Mouse (Mus musculus) lung, embryonic 15.5 days (tissue): ENCODE data around the gene Rpl36. TPM values are rescaled to one million over a fixed set of nuclear protein-coding genes. Genes with fewer than 3 reads are reported as not detected.

Experiments used
- ATAC-seq: fragments of 200-750 bp; cut with Nextera tagmentation; 2 replicates; pipeline ENCODE4 v1.8.0; 2017; ENCODE audit warnings: moderate number of reproducible peaks, borderline replicate concordance; ENCODE audit not compliant: low FRiP score, low TSS enrichment; ENCODE audit errors: extremely low read depth
- H3K27ac ChIP-seq: fragments of 300-500 bp; sonication (generic); 2 replicates; pipeline ENCODE4 v1.5.1; 2015; ENCODE audit warnings: moderate library complexity, mild to moderate bottlenecking, inconsistent platforms
- H3K27me3 ChIP-seq: fragments of 300-500 bp; sonication (generic); 2 replicates; pipeline ENCODE4 v1.6.1; 2015; ENCODE audit warnings: inconsistent platforms
- H3K36me3 ChIP-seq: fragments of 300-500 bp; sonication (generic); 2 replicates; pipeline ENCODE4 v1.6.1; 2015; ENCODE audit warnings: inconsistent platforms
- H3K4me1 ChIP-seq: fragments of 300-500 bp; sonication (generic); 2 replicates; pipeline ENCODE4 v1.6.1; 2015; ENCODE audit warnings: inconsistent platforms
- H3K4me2 ChIP-seq: fragments of 300-500 bp; sonication (generic); 2 replicates; pipeline ENCODE4 v1.6.1; 2015; ENCODE audit warnings: inconsistent platforms, mild to moderate bottlenecking, moderate library complexity
- H3K4me3 ChIP-seq: fragments of 300-500 bp; sonication (generic); 2 replicates; pipeline ENCODE4 v1.5.1; 2015; ENCODE audit warnings: mild to moderate bottlenecking, inconsistent platforms
- H3K9ac ChIP-seq: fragments of 300-500 bp; sonication (generic); 2 replicates; pipeline ENCODE4 v1.6.1; 2015; ENCODE audit warnings: inconsistent platforms
- H3K9me3 ChIP-seq: fragments of 300-500 bp; sonication (generic); 2 replicates; pipeline ENCODE4 v1.6.1; 2016; ENCODE audit warnings: inconsistent platforms
- WGBS: fragments of 180-500 bp; shearing (Covaris S2); methylation state at CpG from one replicate; pipeline ENCODE4 v1.1.7; 2015; 5-methylcytosine and 5-hydroxymethylcytosine counted together
- polyA plus RNA-seq: library from polyadenylated mRNA; unstranded; fragments of >200 nt; fragmentation: Nextera tagmentation; extraction: Ambion mirVana; gene quantifications from 2 replicates; pipeline ENCODE4 v1.2.1, GENCODE M21; 2015

Gene Rpl36
- polyA plus RNA-seq, 1 experiment from 2014 or later: 1,553 TPM

DNA sequence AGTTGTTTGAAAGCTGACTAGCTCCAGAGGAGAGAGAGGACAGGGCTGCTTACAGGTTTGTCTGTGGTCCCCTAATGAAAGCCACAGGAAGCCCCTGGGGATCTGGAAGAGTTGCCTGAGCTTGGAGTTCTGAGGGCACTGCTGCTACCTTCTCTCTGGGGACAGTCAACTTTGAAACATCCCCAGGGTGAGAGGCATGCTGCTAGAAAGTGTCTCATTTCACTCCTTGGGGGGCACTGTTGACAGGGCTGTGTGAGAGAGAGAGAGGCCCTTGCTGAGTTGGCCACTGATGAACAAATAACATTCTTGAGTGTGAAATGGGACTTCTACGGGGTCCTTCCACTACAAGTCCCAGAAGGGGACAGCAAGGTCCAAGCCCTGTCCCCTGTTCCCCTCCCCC lies 25.4 kb upstream of the Rpl36 start:
- WGBS: 58% methylated on average over 1 of the region's 1 CpGs
- H3K4me2 ChIP-seq: no peak overlapping the region
- H3K27ac ChIP-seq: no peak overlapping the region
- H3K36me3 ChIP-seq: peaks cover 62% of the 10 kb centered on the region
- H3K4me3 ChIP-seq: no peak overlapping the region
- no peaks in the 10 kb centered on the region for H3K9me3 ChIP-seq
- no peak overlapping the region for H3K9ac ChIP-seq
- H3K4me1 ChIP-seq: peaks cover 26% of the 10 kb centered on the region
- H3K27me3 ChIP-seq: no peaks in the 10 kb centered on the region
- ATAC-seq: no peak

DNA sequence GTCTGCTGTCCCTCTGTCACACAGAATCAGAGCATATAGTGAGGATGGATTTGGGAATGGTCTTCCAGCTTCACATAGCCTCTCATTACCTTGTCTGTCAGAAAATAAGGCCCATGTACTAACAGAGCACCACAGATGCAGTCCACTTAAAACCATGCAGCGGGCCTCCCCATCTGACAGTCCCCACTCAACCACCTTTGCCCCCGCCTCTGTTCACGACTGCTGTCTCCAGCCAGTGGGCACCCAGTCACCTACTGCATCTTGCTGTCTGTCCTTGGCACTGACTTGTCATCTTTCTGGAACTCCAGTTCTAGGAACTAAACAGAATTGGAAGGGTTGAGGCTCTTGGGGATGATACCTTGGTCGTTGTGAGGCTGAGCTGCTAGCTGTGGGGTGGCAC lies 24.3 kb upstream of the Rpl36 start:
- H3K4me2 ChIP-seq: no peak overlapping the region
- no peak overlapping the region for H3K27ac ChIP-seq
- no peak for ATAC-seq
- H3K4me1 ChIP-seq: peaks cover 18% of the 10 kb centered on the region
- H3K9ac ChIP-seq: no peak overlapping the region
- no peaks in the 10 kb centered on the region for H3K27me3 ChIP-seq
- WGBS: 90% methylated on average over 4 of the region's 4 CpGs
- peaks cover 71% of the 10 kb centered on the region for H3K36me3 ChIP-seq
- no peak overlapping the region for H3K4me3 ChIP-seq
- H3K9me3 ChIP-seq: no peaks in the 10 kb centered on the region

DNA sequence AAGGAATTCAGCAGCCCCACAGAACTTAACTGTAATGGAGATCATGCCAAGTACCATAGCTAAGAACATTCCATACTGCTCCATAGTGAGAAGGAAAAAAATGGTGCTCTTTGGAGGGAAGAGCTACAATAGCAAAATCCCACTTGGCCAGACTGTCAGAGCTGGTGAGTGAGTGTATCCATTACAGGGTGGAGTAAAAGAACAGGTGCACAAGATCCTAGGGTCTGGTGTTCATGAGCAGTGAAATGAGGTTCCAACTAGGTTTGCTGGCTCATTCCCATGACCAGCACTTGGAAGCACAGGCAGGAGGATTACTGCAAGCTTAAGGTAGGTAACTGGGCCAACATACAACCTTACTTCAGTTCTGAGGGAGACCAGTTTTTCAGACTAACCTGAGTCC lies 20.7 kb upstream of the Rpl36 start:
- H3K4me1 ChIP-seq: peaks cover under 1% of the 10 kb centered on the region
- H3K4me2 ChIP-seq: no peak overlapping the region
- no peak overlapping the region for H3K9ac ChIP-seq
- no peak overlapping the region for H3K4me3 ChIP-seq
- H3K27me3 ChIP-seq: no peaks in the 10 kb centered on the region
- H3K27ac ChIP-seq: no peak overlapping the region
- H3K36me3 ChIP-seq: peaks cover 98% of the 10 kb centered on the region
- no peak for ATAC-seq
- H3K9me3 ChIP-seq: no peaks in the 10 kb centered on the region

DNA sequence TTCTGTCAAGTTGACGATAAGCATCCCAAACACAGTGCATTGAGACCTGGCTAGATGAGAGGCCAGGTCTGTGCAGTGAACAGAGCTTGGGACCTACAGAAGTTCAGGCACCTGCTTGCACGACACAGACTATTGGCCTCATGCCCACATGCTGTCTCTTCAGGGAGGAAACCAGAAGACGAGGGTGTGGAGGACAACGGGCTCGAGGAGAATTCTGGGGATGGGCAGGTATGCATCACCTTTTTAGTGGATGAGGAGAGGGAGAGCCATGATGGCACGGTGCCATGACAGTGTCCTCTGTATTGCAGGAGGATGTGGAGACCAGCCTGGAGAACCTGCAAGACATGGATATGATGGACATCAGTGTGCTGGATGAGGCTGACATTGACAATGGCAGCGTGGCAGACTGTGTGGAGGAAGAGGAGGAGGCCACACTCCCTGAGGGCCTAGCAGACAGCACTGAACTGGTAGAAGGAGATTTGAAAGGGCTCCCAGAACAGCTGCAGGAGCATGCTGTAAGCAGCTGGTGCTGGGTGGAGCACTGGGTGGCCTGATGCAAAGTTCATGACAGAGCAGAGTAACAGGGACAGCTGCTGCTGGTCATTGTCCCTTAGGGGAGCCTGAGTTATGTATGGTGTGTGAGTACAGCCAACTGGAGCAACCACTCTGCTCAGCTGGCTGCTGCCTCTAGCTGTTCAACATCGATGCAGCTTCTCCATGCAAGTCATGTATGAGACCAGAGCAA lies 19.5 kb upstream of the Rpl36 start:
- Histone ChIP-seq H3K27ac (no peak overlapping the region), H3K9ac (no peak overlapping the region), H3K27me3 (no peaks in the 10 kb centered on the region), H3K4me1 (no peaks in the 10 kb centered on the region), H3K4me3 (no peak overlapping the region), H3K36me3 (peaks cover 94% of the 10 kb centered on the region), H3K4me2 (no peak overlapping the region), H3K9me3 (no peaks in the 10 kb centered on the region)
- no peak for ATAC-seq
- 82% methylated on average over 8 of the region's 8 CpGs for WGBS

DNA sequence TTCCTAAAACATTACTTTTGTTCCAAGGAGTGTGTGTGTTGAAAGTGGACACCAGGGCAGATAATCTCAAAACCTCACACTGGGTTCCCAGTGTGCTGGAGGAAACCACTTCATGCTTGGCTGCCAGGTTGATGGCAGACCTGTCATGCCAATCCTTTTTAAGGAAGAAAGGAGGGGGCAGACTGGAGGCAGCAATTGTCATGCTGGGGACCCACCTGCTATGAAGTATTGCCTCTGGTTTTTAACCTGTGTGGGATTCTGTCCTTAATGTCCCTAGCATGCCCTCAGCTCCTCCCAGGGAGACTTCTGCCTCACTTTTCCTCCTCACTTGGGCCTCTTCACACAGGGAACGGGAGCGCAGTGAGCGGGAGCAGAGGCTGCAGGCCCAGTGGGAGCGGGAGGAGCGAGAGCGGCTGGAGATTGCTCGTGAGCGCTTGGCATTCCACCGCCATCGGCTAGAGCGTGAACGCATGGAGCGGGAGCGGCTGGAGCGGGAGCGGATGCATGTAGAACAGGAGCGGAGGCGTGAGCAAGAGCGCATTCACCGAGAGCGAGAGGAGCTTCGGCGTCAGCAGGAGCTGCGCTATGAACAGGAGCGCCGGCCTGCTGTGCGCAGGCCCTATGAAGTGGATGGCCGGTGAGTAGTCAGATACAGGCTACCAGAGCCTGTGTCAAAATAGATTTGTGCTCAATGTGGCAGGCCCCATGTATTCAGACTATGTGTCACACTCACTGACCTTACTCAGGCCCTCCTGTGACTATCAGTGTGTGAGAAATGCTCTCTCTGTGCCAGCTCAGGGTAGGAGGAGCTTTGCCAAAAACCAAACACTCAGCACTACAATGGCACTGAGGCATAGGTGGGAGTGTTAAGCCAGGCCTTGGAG lies 9.8 kb upstream of the Rpl36 start:
- Histone ChIP-seq H3K27ac (no peak overlapping the region), H3K4me1 (peaks cover 5% of the 10 kb centered on the region), H3K9ac (no peak overlapping the region), H3K4me2 (no peak overlapping the region), H3K36me3 (peaks cover 87% of the 10 kb centered on the region), H3K27me3 (no peaks in the 10 kb centered on the region), H3K4me3 (no peak overlapping the region), H3K9me3 (no peaks in the 10 kb centered on the region)
- WGBS: 93% methylated on average over 28 of the region's 28 CpGs
- no peak for ATAC-seq

DNA sequence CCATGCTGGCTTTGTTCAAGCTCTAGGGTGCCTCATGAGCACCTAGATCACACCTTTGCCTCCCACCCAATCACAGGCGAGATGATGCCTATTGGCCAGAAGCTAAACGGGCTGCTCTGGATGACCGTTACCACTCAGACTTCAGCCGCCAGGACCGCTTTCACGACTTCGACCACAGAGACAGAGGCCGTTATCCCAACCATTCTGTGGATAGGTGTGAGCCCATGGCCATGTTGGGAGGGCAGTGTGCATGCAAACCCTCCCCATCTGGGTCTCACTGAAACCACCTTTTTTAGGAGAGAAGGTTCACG lies 9.2 kb upstream of the Rpl36 start:
- peaks cover 87% of the 10 kb centered on the region for H3K36me3 ChIP-seq
- no peak overlapping the region for H3K27ac ChIP-seq
- H3K9me3 ChIP-seq: no peaks in the 10 kb centered on the region
- no peak overlapping the region for H3K4me2 ChIP-seq
- ATAC-seq: no peak
- H3K4me3 ChIP-seq: no peak overlapping the region
- H3K27me3 ChIP-seq: no peaks in the 10 kb centered on the region
- WGBS: 87% methylated on average over 9 of the region's 9 CpGs
- H3K9ac ChIP-seq: no peak overlapping the region
- peaks cover 11% of the 10 kb centered on the region for H3K4me1 ChIP-seq

DNA sequence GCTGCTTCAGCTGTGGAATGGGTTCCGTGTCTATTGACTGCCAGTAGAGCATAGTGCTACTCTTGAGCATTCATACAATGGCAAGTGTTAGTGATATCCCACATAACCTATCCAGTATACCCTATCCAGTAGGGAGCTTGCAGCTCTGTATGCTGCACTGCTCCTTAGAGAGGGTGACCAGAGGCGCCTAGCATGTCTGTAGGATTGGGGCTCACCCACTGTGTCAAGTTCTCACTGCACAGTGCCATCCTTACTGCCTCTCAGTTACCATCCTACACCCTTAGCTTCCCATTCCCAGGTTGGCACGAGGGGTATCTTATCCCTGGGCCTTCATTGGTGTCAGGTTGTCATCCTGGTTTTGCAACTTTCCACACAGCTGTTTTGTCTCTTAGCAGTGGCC lies 8.8 kb upstream of the Rpl36 start:
- ATAC-seq: no peak
- 91% methylated on average over 3 of the region's 3 CpGs for WGBS
- Histone ChIP-seq H3K9me3 (no peaks in the 10 kb centered on the region), H3K9ac (no peak overlapping the region), H3K36me3 (peaks cover 84% of the 10 kb centered on the region), H3K27ac (no peak overlapping the region), H3K4me2 (no peak overlapping the region), H3K27me3 (no peaks in the 10 kb centered on the region), H3K4me3 (no peak overlapping the region), H3K4me1 (peaks cover 11% of the 10 kb centered on the region)

DNA sequence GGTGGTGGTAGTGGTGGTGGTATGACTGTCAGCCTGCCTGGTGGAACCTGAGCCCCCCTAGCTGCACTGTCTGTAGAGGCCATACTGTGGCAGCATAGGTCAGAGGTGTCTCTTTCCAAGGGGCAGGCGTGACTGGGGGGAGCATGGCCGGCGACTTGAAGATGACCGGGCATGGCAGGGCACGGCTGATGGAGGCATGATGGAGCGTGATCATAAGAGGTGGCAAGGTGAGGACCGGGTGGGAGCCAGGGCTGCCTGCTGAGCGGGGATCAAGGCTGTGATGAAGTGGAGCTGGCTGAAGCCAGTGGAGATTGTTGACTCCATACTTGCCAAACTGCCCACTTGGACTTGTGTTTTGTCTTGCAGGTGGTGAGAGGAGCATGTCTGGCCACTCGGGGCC lies 7.8 kb upstream of the Rpl36 start:
- H3K4me3 ChIP-seq: no peak overlapping the region
- H3K27ac ChIP-seq: no peak overlapping the region
- H3K9ac ChIP-seq: no peak overlapping the region
- peaks cover 74% of the 10 kb centered on the region for H3K36me3 ChIP-seq
- H3K4me1 ChIP-seq: peaks cover 16% of the 10 kb centered on the region
- H3K27me3 ChIP-seq: no peaks in the 10 kb centered on the region
- no peak overlapping the region for H3K4me2 ChIP-seq
- ATAC-seq: no peak
- 85% methylated on average over 9 of the region's 9 CpGs for WGBS
- no peaks in the 10 kb centered on the region for H3K9me3 ChIP-seq

DNA sequence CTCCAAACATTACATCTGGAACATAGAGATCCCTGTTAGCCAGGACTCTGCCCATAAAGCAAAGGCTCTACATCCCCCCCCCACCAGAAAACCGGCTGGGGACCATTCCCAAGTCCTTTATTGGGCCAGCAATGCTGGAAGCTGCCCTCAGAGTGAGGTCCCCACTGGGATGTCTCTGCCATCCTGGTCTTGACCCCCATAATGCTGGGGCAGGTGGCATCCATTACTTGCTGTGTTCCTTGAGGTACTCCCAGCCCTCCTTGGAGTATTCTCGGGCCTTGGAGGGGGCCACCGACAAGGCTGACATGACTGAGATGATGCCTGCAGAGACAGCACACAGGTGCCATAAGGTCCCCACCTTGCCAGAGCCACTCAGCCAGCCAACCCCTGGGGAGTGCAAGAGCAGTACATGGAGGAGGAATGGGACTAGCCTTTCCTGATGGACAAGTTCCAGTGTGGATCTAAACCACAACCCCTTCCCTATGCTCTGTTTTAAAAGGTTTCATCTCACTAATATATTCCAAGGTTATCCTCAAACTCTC lies 5.6 kb upstream of the Rpl36 start:
- Histone ChIP-seq H3K9me3 (no peaks in the 10 kb centered on the region), H3K9ac (no peak overlapping the region), H3K4me3 (no peak overlapping the region), H3K4me2 (0 out of 2 replicates have a peak overlapping the region, but pooled peaks have one; percentile 74), H3K4me1 (peaks cover 27% of the 10 kb centered on the region), H3K27me3 (no peaks in the 10 kb centered on the region), H3K36me3 (peaks cover 52% of the 10 kb centered on the region), H3K27ac (no peak overlapping the region)
- 62% methylated on average over 3 of the region's 3 CpGs for WGBS
- ATAC-seq: no peak

DNA sequence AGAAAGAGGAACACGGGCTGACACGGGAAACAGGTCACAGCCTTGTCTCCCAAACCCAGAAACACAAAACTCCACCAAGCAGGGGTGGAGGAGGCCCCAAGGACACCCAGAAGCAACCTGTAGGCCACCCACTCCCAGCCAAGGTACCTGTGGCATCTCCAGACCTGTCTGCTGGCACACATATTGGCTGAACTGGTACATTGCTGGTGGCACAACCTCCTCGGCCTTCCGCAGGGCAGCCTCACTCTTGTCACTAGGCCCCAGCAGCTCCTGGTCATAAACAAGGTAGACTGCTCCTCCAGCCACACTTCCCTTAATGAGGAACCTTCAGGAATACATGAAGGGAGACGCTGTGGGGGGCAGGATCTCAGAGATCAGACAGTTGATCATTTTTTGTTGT lies 4.5 kb upstream of the Rpl36 start:
- no peak for ATAC-seq
- H3K27ac ChIP-seq: peak overlapping the region; percentile 75; the same call in 1 of the 2 replicates
- no peaks in the 10 kb centered on the region for H3K9me3 ChIP-seq
- 32% methylated on average over 5 of the region's 5 CpGs for WGBS
- no peaks in the 10 kb centered on the region for H3K27me3 ChIP-seq
- H3K4me1 ChIP-seq: peaks cover 28% of the 10 kb centered on the region
- peak overlapping the region; percentile 74 for H3K4me2 ChIP-seq
- peaks cover 41% of the 10 kb centered on the region for H3K36me3 ChIP-seq
- peak overlapping the region; percentile 64 for H3K4me3 ChIP-seq
- peak overlapping the region; percentile 67 for H3K9ac ChIP-seq

DNA sequence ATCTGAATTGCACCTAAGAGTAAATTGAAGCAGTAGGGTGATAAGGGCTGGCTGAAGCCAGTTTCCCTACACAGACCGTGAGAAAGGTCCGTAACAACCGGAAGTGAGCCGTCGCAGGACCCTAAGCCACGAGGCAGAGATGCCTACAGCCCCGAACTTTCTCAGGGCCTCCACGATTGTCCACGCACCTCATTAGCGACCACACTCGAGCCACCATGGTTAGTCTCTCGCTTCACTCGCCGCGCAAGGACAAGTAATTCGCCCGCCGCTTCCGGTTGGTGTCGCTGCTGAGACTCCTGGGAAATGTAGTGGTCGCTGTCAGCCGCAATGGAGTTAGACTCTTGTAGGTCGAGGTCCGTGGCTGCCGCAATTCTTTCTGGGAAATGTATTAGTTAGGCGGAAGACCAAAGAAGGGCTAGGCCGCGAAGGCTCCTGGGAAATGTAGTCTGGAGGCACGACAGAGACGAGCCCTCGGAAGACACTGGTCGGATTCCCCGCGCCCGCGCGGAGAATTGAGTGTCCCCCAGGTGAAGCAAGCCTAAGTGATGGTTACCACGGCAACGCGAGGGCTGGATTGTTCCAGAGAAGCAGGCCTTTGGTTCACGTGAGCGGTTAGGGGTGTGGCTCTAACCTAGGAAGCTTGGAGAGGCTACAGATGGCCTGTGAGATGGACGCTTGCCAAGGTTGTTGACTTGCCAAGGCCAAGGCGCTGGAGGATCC lies 3.6 kb upstream of the Rpl36 start, which contains the start of gene 2410015M20Rik:
Gene 2410015M20Rik, minus strand, starts transcription at position 320 of the 720 bp plus-strand sequence.
- Histone ChIP-seq H3K9me3 (no peaks in the 10 kb centered on the region), H3K9ac (peak within 1 kb of the TSS; percentile 67), H3K4me2 (peak within 1 kb of the TSS; percentile 74), H3K27me3 (no peaks in the 10 kb centered on the region), H3K4me3 (peak within 1 kb of the TSS; percentile 64), H3K36me3 (peaks cover 38% of the 10 kb centered on the region), H3K27ac (peak within 1 kb of the TSS; percentile 75), H3K4me1 (peaks cover 33% of the 10 kb centered on the region)
- WGBS: under 1% methylated on average over 44 of the region's 44 CpGs
- ATAC-seq: peak; percentile 88
